Mouse (Mus musculus): Measurements from ENCODE around the gene Wnt5b. TPM values are rescaled to one million over a fixed set of nuclear protein-coding genes. Genes with fewer than 3 reads are reported as not detected.

Wnt5b gene
- total and polyA plus RNA-seq, 3 experiments, result 0.04 TPM; not detected in 2

DNA sequence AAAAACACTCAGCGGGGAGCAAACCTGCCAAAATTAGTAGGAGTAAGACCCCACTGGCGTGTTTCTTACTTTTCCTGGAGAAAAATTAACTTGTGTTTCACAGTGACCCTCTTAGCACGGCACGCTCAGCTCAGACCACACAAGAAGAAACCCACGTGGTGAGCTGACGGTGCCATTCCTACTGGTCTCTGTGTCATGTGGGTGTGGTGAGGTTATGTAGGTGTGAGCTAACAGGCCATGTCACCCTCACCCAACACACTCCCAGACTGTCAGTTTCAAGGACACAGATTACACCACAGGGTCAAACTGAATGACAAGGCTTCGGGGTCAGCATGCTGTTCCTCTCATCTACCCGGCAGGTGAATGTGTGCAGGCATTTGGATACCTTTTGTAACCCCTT lies 39.4 kb downstream of the Wnt5b start:
- no peak overlapping the region for H3K4me3 ChIP-seq (ENCODE audit: control insufficient read depth in 1 of 2, insufficient read depth in 1 of 2, low read depth in 2 of 2, low read length in 2 of 2)
- H3K79me2 ChIP-seq (ENCODE audit: control insufficient read depth, insufficient read depth, low read length, poor library complexity), result no peaks in the 10 kb centered on the region
- no peaks in the 10 kb centered on the region for H3K36me3 ChIP-seq (ENCODE audit: control insufficient read depth in 1 of 2, insufficient read depth in 2 of 2, low read length in 2 of 2)
- no peak for DNase-seq (ENCODE audit: low read depth, low spot score)
- TF ChIP-seq ZKSCAN1 (IDR thresholded peaks at IDR 0.05; ENCODE audit: low read depth, low read length) (no peak), MXI1 (IDR thresholded peaks at IDR 0.05; ENCODE audit: low read depth, low read length) (no peak), ZC3H11A (IDR thresholded peaks at IDR 0.05; ENCODE audit: low read depth, low read length) (no peak), HCFC1 (IDR thresholded peaks at IDR 0.05; ENCODE audit: low read depth, low read length) (no peak), MAZ (IDR thresholded peaks at IDR 0.05; ENCODE audit: low read depth, low read length) (no peak), SMC3 (IDR thresholded peaks at IDR 0.05; ENCODE audit: low read depth, low read length) (no peak), CHD2 (IDR thresholded peaks at IDR 0.05; ENCODE audit: low read length) (no peak)
- H3K27me3 ChIP-seq (ENCODE audit: control insufficient read depth in 1 of 2, insufficient read depth in 2 of 2, low read length in 2 of 2), result peaks cover 0 to 1% of the 10 kb centered on the region in 2 experiments; a peak in 1 of 4 replicates
- no peak overlapping the region for H3K27ac ChIP-seq (ENCODE audit: control insufficient read depth, low read depth, low read length)
- H3K4me1 ChIP-seq (ENCODE audit: control insufficient read depth in 1 of 2, insufficient read depth in 2 of 2, low read length in 2 of 2), result no peaks in the 10 kb centered on the region
- H3K9me3 ChIP-seq (replicated peaks; ENCODE audit: insufficient read depth, low read length), result no peaks in the 10 kb centered on the region
- H3K9ac ChIP-seq (ENCODE audit: control insufficient read depth, low read depth, low read length, poor library complexity, severe bottlenecking), result no peak overlapping the region

DNA sequence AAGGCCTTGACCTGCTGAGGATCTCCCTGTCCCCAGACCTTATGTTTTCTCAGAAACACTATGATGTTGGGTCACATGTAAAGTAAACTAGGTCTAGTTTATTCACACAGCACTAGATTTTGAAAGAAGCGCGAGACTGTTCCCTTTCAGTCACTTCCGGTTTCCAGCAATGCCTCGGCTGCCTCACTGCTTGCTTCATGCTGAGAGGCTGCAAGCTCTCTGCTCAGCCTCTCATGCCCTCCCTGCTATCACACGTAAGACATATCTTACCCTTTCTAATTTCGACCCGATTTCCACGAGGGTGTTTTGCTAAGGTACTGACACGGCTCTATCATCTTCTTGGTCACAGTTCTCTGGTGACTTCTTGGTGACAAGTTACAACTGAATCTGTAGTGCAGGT lies 42.1 kb downstream of the Wnt5b start:
- TF ChIP-seq GABPA (IDR thresholded peaks at IDR 0.05; ENCODE audit: low read depth, low read length) (no peak), GATA1 (IDR thresholded peaks at IDR 0.05; ENCODE audit: low read depth, low read length) (no peak), MEF2A (IDR thresholded peaks at IDR 0.05; ENCODE audit: extremely low read depth, insufficient replicate concordance, low read depth, low read length, poor library complexity, severe bottlenecking) (no peak), CHD2 (IDR thresholded peaks at IDR 0.05; ENCODE audit: low read length) (no peak), POLR2A (IDR thresholded peaks at IDR 0.05; ENCODE audit: control insufficient read depth in 1 of 2, insufficient read depth in 1 of 2, low read depth in 1 of 2, low read length in 2 of 2, poor library complexity in 1 of 2) (no peak), BHLHE40 (IDR thresholded peaks at IDR 0.05; ENCODE audit: borderline replicate concordance, low read depth, low read length) (no peak), NELFE (IDR thresholded peaks at IDR 0.05; ENCODE audit: low read depth, low read length) (no peak), MAZ (IDR thresholded peaks at IDR 0.05; ENCODE audit: low read depth, low read length) (no peak), POLR2AphosphoS2 (IDR thresholded peaks at IDR 0.05; ENCODE audit: low read length) (no peak)

DNA sequence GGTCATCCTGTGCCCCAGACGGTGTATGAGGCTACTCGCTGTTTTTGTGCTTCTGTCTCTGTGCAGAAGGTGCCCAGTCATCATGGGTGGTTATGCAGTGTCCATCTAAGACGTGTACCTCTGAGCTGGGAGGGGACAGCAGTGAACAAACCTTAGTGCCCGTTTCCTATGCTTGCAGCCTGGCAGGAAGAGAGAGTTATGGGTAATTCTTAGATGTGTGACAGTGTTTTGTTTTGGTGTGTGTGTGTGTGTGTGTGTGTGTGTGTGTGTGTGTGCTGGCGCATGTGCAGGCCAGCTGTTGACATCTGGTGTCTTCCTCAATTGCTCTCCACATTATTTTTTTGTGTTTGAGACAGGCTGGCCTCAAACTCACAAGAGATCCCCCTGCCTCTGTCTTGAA lies 44.1 kb downstream of the Wnt5b start:
- DNase-seq (ENCODE audit: low read depth, low spot score), result no peak
- H3K27ac ChIP-seq (ENCODE audit: control insufficient read depth, low read depth, low read length), result no peak overlapping the region
- no peaks in the 10 kb centered on the region for H3K9me3 ChIP-seq (replicated peaks; ENCODE audit: insufficient read depth, low read length)
- no peaks in the 10 kb centered on the region for H3K4me1 ChIP-seq (ENCODE audit: control insufficient read depth in 1 of 2, insufficient read depth in 2 of 2, low read length in 2 of 2)
- H3K9ac ChIP-seq (ENCODE audit: control insufficient read depth, low read depth, low read length, poor library complexity, severe bottlenecking), result no peak overlapping the region
- H3K79me2 ChIP-seq (ENCODE audit: control insufficient read depth, insufficient read depth, low read length, poor library complexity), result no peaks in the 10 kb centered on the region
- TF ChIP-seq RAD21 (IDR thresholded peaks at IDR 0.05; ENCODE audit: low read depth, low read length) (no peak), UBTF (IDR thresholded peaks at IDR 0.05; ENCODE audit: borderline replicate concordance, insufficient read depth, low read depth, low read length) (no peak), RCOR1 (IDR thresholded peaks at IDR 0.05; ENCODE audit: low read depth, low read length) (no peak), MYB (IDR thresholded peaks at IDR 0.05; ENCODE audit: low read depth, low read length) (no peak), USF2 (IDR thresholded peaks at IDR 0.05; ENCODE audit: borderline replicate concordance in 1 of 2, insufficient read depth in 1 of 2, low read depth in 1 of 2, low read length in 2 of 2) (no peak), MXI1 (IDR thresholded peaks at IDR 0.05; ENCODE audit: low read depth, low read length) (no peak), NELFE (IDR thresholded peaks at IDR 0.05; ENCODE audit: low read depth, low read length) (no peak), HCFC1 (IDR thresholded peaks at IDR 0.05; ENCODE audit: low read depth, low read length) (no peak), MYC (IDR thresholded peaks at IDR 0.05; ENCODE audit: low read depth, low read length) (no peak), ETS1 (IDR thresholded peaks at IDR 0.05; ENCODE audit: low read depth, low read length) (no peak), POLR2AphosphoS2 (IDR thresholded peaks at IDR 0.05; ENCODE audit: low read length) (no peak)
- no peaks in the 10 kb centered on the region for H3K36me3 ChIP-seq (ENCODE audit: control insufficient read depth in 1 of 2, insufficient read depth in 2 of 2, low read length in 2 of 2)
- H3K4me3 ChIP-seq (ENCODE audit: control insufficient read depth in 1 of 2, insufficient read depth in 1 of 2, low read depth in 2 of 2, low read length in 2 of 2), result no peak overlapping the region
- H3K27me3 ChIP-seq (ENCODE audit: control insufficient read depth in 1 of 2, insufficient read depth in 2 of 2, low read length in 2 of 2), result no peaks in the 10 kb centered on the region

More for the DNA sequence above, 42.1 kb downstream of the Wnt5b start:
- no peaks in the 10 kb centered on the region for H3K4me1 ChIP-seq (ENCODE audit: control insufficient read depth in 1 of 2, insufficient read depth in 2 of 2, low read length in 2 of 2)
- no peak overlapping the region for H3K4me3 ChIP-seq (ENCODE audit: control insufficient read depth in 1 of 2, insufficient read depth in 1 of 2, low read depth in 2 of 2, low read length in 2 of 2)
- H3K27ac ChIP-seq (ENCODE audit: control insufficient read depth, low read depth, low read length), result no peak overlapping the region
- H3K79me2 ChIP-seq (ENCODE audit: control insufficient read depth, insufficient read depth, low read length, poor library complexity), result no peaks in the 10 kb centered on the region
- H3K27me3 ChIP-seq (ENCODE audit: control insufficient read depth in 1 of 2, insufficient read depth in 2 of 2, low read length in 2 of 2), result peaks cover 0 to 1% of the 10 kb centered on the region in 2 experiments; a peak in 1 of 4 replicates
- no peak overlapping the region for H3K9ac ChIP-seq (ENCODE audit: control insufficient read depth, low read depth, low read length, poor library complexity, severe bottlenecking)
- no peaks in the 10 kb centered on the region for H3K36me3 ChIP-seq (ENCODE audit: control insufficient read depth in 1 of 2, insufficient read depth in 2 of 2, low read length in 2 of 2)
- no peak for DNase-seq (ENCODE audit: low read depth, low spot score)
- H3K9me3 ChIP-seq (replicated peaks; ENCODE audit: insufficient read depth, low read length), result no peaks in the 10 kb centered on the region
